ENCODE assay signal across 19 mouse cellular contexts in genomic region chr15:99231998-99232397, GRCm38 (mm10). TPM values are rescaled to one million over a fixed set of nuclear protein-coding genes. Genes with fewer than 3 reads are reported as not detected.
"Had no signal": no experiment of that assay in that cellular context is flagged by ENCODE, and none has a peak within 500 bp of the region (broad histone marks: within the 10 kb centered on the region; RNA-seq: fewer than 3 reads in every experiment).

No protein-coding gene starts in this region.

- H3K4me2 ChIP-seq: liver, embryonic 15.5 days; lung, embryonic 15.5 days; midbrain, embryonic 11.5 days; midbrain, embryonic 13.5 days; midbrain, embryonic 15.5 days; neural tube, embryonic 12.5 days; stomach, embryonic 15.5 days had no signal

- H3K4me1 ChIP-seq: lung, embryonic 15.5 days; midbrain, embryonic 13.5 days; midbrain, embryonic 15.5 days had no signal

- H3K27ac ChIP-seq: liver, embryonic 15.5 days; lung, embryonic 15.5 days; macrophage; midbrain, embryonic 13.5 days; midbrain, embryonic 15.5 days; neural tube, embryonic 12.5 days; stomach, embryonic 15.5 days; stomach, postnatal 0 days had no signal

- DNase-seq: liver, postnatal 0 days; lung, adult 2 months; lung, postnatal 14 days; lung, postnatal 36 days; right cerebral cortex, postnatal 14 days; thymus, postnatal 25 days had no signal

- ATAC-seq: liver, postnatal 0 days; lung, postnatal 0 days; midbrain, embryonic 13.5 days; midbrain, embryonic 15.5 days had no signal

- H3K36me3 ChIP-seq: liver, embryonic 15.5 days; lung, embryonic 15.5 days; midbrain, embryonic 13.5 days; midbrain, embryonic 15.5 days; neural tube, embryonic 12.5 days; stomach, embryonic 15.5 days had no signal

- H3K4me3 ChIP-seq: liver, embryonic 15.5 days; lung, embryonic 15.5 days; megakaryocyte, embryonic 14.5 days; midbrain, embryonic 13.5 days; midbrain, embryonic 15.5 days; neural tube, embryonic 12.5 days; stomach, embryonic 15.5 days had no signal

- H3K9ac ChIP-seq: liver, embryonic 15.5 days; liver, postnatal 0 days; lung, embryonic 15.5 days; midbrain, embryonic 13.5 days; midbrain, embryonic 15.5 days; neural tube, embryonic 12.5 days; stomach, embryonic 15.5 days had no signal

- H3K9me3 ChIP-seq: liver, embryonic 15.5 days; lung, embryonic 15.5 days; megakaryocyte, embryonic 14.5 days; midbrain, embryonic 13.5 days; midbrain, embryonic 15.5 days; neural tube, embryonic 12.5 days; stomach, embryonic 15.5 days had no signal

RNA-seq across cellular contexts. Expression of gene Kcnh3, which starts 7.3 kb away (rescaled TPM):
- total RNA-seq: megakaryocyte progenitor cell, adult 5-6 weeks; monocyte, adult 5-6 weeks had no signal
- polyA plus RNA-seq: macrophage had no signal
